Mouse (Mus musculus) embryonic fibroblast, embryonic 13.5 days (primary cell): ENCODE measurements around the gene Rasal1. TPM values are rescaled to one million over a fixed set of nuclear protein-coding genes. Genes with fewer than 3 reads are reported as not detected.

Source experiments
- H3K27ac ChIP-seq: 2 replicates; pipeline ENCODE4 v1.5.1; 2012; ENCODE audit warnings: low read length, control low read depth, inconsistent platforms; ENCODE audit not compliant: insufficient read depth
- H3K4me1 ChIP-seq: 2 replicates; pipeline ENCODE4 v1.6.1; 2011; ENCODE audit warnings: low read length; ENCODE audit not compliant: control insufficient read depth, insufficient read depth
- H3K4me3 ChIP-seq: 2 replicates; pipeline ENCODE4 v1.5.1; 2011; ENCODE audit warnings: mild to moderate bottlenecking, control low read depth, low read length; ENCODE audit not compliant: insufficient read depth
- CTCF ChIP-seq: IDR thresholded peaks from 2 replicates; pipeline ENCODE4 v1.5.1; 2011; ENCODE audit warnings: mild to moderate bottlenecking, control low read depth, low read length, moderate library complexity, borderline replicate concordance; ENCODE audit not compliant: insufficient read depth
- POLR2A ChIP-seq: IDR thresholded peaks from 2 replicates; pipeline ENCODE4 v1.6.1; 2011; ENCODE audit warnings: low read depth, mild to moderate bottlenecking, control low read depth, low read length, moderate library complexity
- polyA plus RNA-seq: library from polyadenylated mRNA; stranded (reverse); fragments of >200 nt; gene quantifications from 2 replicates; pipeline ENCODE4 v1.2.4, GENCODE M21; 2011; ENCODE audit warnings: low read depth; ENCODE audit not compliant: missing spikeins, insufficient read length

Rasal1 gene
- polyA plus RNA-seq, 1 experiment = not detected

DNA sequence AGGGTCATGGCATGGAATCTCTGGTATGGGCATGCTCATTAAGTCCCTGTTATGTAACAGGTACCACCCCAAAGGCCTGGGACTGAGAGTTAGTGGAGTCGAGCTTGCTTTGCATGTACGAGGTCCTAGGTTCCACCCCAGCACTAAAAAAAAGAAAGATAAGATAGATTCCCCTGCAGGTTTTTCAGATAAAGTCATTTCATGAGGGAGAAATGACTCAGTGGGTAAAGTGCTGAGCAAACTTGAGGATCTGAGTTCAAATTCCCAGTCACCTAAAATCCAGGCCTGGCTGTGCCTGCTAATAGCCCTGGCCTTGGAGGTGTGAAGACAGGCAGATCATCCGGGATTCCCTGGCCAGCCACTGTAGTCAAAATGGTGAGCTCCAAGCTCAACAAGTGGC, 23.3 kb downstream of the Rasal1 start:
- no peak overlapping the region for H3K27ac ChIP-seq
- TF ChIP-seq POLR2A (no peak), CTCF (no peak)
- H3K4me1 ChIP-seq = no peaks in the 10 kb centered on the region
- H3K4me3 ChIP-seq = no peak overlapping the region

DNA sequence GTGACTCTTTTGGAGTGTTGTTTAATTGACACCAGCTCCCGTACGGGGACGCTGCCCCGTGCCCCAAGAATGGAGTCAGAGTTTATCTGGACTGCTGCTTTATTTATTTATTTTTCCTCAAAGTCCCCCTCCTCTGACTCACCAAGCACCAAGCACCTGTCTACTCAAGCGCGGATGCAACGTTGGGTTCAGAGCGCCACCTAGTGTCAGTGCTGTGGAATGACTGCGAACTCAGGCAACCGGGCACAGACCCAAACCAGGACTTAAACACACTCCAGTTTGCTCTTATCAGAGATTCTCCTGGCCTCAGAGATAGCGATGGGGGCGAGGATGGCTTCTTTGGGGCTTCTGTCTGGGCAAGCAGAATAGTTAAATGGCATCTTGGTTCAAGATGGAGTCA, 25.0 kb downstream of the Rasal1 start:
- Histone ChIP-seq H3K4me1 (no peaks in the 10 kb centered on the region), H3K4me3 (no peak overlapping the region), H3K27ac (no peak overlapping the region)
- TF ChIP-seq POLR2A = no peak
- peak; percentile 99 for TF ChIP-seq CTCF

DNA sequence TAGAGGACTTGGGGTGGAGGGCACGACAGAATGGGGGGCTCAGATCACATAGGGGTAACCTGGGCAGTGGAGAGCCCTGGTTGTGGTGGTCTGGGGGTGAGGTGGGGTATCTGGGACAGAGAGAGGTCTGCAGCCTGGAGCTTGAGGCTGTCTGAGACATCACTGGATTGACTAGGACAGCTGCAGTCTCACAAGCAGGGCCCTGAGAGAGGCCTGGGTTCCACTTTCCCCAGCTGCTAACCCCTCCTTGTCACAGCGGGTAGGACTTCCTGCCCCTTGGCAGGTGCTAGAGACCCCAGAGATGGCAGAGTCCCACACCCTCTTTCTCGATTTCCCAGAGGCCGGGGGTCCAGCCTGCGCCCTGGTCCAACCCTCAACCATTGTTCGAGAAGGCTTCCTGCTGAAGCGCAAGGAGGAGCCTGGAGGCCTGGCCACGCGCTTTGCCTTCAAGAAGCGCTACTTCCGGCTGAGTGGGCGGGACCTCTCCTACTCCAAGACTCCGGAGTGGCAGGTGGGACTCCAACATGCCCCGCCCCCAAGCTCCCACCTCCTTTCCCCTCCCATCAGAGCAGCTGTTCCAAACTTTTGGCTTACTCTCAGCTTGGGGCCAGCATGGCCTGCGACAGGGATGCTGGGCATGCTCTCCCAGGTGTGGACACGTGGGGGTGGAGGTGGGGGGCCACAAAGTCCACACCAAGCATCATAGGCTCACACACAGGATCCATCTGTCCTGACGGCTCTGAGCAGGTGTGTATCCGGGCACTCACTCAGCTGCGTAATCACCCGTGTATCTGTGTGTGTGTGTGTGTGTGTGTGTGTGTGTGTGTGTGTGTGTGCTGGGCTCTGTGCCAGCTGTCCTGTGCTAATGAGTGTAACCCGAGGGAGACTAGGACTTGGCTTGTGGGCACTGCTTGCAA, 25.9 kb downstream of the Rasal1 start:
- no peak overlapping the region for H3K4me3 ChIP-seq

DNA sequence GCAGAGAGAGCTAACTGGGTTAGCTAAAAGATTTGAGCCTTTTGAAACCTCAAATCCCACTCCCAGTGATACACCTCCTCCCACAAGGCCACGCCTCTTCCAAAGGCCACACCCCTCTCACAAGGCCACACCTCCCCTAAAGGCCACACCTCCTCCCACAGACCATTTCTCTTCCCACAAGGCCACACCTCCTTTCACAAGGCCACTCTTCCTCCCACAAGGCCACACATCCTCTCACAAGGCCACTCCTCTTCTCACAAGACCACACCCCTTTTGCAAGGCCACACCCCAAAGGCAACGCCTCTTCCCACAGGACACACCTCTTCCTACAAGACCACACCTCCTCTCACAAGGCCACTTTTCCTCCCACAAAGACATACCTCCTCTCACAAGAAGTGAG, 28.9 kb downstream of the Rasal1 start:
- TF ChIP-seq POLR2A = no peak
- no peak for TF ChIP-seq CTCF
- no peak overlapping the region for H3K27ac ChIP-seq
- no peaks in the 10 kb centered on the region for H3K4me1 ChIP-seq
- H3K4me3 ChIP-seq = no peak overlapping the region

More for the DNA sequence above, 25.9 kb downstream of the Rasal1 start:
- Histone ChIP-seq H3K27ac (no peak overlapping the region), H3K4me1 (no peaks in the 10 kb centered on the region)
- no peak for TF ChIP-seq CTCF

DNA sequence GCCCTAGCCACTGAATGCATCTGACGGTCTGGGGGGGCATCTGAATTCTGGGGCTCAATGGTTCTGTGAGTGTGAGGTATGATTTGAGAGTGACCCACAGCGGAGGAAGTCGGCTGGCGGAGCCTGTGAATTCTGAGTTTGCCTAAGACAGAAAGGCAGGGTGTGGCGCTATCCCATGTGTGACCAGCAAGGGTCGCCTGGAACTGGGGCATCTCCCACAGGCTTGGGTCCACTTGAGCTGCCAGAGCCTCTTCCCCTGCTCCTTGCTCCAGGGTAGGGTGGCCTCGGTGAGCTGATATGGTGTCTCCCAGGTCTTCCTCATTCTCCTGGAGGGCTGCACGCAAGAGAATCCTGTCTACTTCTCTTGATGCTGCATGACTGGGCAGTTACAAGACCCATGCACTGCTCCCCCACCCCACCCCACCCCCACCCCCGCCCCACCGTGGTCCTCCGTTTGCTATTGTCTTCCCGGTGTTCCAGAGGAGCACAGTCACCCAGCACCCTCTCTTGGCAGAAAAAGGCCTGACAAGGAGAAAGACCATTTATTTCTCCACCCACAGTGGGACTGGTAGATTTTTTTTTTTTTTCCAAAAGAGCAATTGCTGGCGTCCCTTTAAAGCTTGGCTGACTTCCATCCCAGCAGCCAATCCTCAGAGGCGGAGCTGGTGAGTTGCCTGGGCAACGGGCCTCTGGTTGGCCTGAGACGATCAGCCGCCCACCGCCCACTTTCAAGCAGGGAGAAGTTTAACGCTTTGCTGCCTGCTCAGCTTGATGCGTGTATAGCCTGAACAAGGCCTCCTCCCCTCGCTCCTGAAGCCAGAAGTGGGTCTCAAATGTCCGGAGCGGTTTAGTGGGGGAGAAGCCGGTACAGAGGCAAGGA, 31.3 kb downstream of the Rasal1 start:
- no peak for TF ChIP-seq POLR2A
- TF ChIP-seq CTCF = peak; percentile 51; the same call in 1 of the 2 replicates
- Histone ChIP-seq H3K27ac (no peak overlapping the region), H3K4me3 (no peak overlapping the region)

DNA sequence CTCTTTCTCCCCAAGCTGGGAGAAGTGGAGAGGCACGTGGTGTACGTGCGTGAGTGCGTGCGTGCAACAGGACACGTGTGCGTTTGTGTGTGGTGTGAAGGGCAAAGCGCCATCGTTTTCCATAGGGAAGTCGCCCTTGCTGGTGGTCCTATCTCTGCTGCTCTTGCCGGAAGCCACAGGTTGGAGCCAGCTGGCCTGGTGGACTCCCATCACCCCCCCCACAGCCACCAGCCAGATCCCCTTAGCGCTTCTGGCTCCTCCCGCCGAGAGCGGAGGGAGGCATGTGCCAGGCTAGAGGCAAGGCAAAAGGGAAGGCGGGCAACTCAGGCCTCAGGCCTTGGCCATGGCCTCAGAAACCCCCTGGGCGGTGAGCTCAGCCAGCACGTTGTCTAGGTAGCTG, 32.3 kb downstream of the Rasal1 start:
- TF ChIP-seq POLR2A (no peak), CTCF (no peak)
- Histone ChIP-seq H3K27ac (no peak overlapping the region), H3K4me1 (no peaks in the 10 kb centered on the region), H3K4me3 (no peak overlapping the region)

More for the DNA sequence above, 31.3 kb downstream of the Rasal1 start:
- H3K4me1 ChIP-seq = no peaks in the 10 kb centered on the region

DNA sequence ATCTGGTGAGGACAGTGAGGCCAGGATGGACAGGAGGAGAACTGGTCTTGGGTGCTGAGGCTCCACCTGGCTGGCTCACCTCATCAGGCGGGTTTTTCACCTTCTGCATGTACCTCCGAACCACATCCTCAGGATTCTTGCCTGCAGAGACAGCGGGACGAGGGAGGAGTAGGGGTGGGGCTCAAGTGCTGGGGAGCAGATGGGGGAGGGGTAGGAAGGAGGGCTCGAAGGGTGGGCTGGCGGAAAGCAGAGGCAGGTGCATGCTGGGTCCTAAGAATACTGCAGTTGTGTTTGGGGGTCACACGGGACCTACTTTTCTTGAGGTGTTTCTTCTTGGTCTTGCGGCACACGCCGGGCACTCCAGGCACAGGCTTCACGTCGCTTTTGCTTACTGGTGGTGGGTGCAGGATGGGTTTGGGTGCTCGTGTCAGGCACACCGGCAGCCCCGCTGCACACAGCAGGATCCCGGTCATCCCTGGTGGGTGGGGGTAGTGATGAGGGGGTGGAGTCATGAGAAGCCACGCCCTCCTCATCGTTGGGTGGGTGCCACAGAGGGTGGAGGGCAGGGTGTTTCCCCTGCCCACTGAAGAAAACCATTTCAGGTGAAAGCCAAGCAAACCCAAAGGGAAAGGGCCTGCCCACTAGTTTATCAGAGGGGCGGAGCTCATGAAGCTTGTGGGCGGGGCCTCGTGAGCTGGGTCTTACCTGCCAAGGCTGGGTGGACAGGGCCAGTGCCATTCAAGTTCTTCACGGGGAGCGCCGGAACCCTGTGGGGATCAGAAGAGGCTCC, 34.6 kb downstream of the Rasal1 start:
- Histone ChIP-seq H3K4me1 (no peaks in the 10 kb centered on the region), H3K4me3 (no peak overlapping the region), H3K27ac (no peak overlapping the region)
- TF ChIP-seq CTCF = no peak
- TF ChIP-seq POLR2A = no peak

DNA sequence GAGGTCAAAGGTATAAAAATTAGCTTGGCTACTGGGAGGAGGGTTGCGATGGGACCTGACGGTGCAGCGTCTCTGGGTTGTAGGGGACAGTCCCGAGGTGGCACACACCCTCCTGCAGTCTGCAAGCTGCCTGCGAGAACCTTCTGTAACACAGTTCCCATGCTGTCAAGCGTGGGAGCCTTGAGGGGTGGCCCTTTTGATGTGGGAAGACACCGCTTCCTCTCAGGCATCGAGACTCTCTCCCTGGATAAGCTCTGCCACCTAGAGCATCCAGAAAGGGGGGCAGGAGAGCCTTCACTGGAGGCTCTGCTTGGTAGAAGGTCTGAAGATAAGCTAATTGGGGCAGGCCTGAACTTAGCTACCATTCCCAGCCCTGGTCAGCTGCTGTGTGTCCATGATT, 37.1 kb downstream of the Rasal1 start:
- TF ChIP-seq POLR2A = no peak
- TF ChIP-seq CTCF = no peak
- Histone ChIP-seq H3K27ac (no peak overlapping the region), H3K4me1 (no peaks in the 10 kb centered on the region), H3K4me3 (no peak overlapping the region)

DNA sequence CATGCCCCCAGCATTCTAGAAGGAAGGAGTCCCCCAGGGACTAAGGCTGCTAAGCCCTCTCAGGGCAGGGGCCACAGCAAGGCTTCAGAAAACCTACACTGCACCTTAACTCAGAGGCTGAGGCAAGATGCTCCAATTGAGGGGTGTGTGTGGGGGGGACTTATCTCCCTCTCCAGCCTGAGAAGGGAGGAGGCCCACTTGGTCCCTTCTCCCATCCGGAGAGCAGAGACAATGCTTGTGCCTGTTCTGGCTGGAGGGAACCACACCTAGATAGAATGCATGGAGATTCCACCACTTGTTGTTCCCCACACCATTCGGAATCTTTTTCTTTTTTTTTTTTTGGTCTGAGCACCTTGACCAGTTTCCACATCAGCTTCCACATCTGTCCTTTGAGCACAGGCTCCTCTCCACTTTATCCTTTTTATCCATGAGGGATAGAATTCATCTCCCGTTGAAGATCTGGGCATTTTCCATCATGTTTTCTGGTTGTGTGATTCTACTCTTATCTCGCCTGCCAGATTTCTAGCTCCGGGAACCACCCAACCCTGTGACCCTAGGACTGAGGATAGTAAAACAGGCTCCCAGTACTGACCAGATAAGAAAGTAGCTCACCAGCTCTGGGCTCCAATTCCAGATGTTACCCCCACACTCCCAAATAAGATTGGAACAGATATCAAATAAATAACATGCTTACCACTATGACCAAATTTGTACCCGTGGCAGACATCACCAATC, 38.3 kb downstream of the Rasal1 start:
- Histone ChIP-seq H3K4me3 (no peak overlapping the region), H3K27ac (no peak overlapping the region), H3K4me1 (no peaks in the 10 kb centered on the region)
- no peak for TF ChIP-seq CTCF
- TF ChIP-seq POLR2A = no peak
